Mouse (Mus musculus): Measurements from ENCODE around the gene Hs6st3.

The Hs6st3 gene

GRCm38 (mm10) chr14:119642874-119643273 lies 504.7 kb downstream of the Hs6st3 start:
- DNase-seq (ENCODE audit: low spot score) = no peak

DNA sequence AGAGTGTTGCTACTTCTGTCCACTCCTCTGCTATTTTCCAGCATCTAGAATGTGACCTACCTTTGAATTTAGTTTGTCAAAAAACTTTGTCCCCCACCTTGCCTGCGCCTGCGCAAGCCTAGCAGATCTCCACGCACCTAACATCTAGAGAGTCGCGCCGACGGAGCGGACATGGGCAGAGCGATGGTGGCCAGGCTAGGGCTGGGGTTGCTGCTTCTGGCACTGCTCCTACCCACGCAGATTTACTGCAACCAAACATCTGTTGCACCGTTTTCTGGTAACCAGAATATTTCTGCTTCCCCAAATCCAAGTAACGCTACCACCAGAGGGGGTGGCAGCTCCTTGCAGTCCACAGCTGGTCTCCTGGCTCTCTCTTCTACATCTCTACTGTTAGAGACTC lies 505.7 kb downstream of the Hs6st3 start:
- DNase-seq (ENCODE audit: low spot score) = no peak

GRCm38 (mm10) chr14:119656936-119657335 lies 518.8 kb downstream of the Hs6st3 start:
- no peak for DNase-seq (ENCODE audit: low spot score)

- no peak for DNase-seq (ENCODE audit: low spot score)
These were observed 527.6 kb downstream of the Hs6st3 start for GRCm38 (mm10) chr14:119665741-119666141.

- no peak for DNase-seq (ENCODE audit: low spot score)
These were observed 529.3 kb downstream of the Hs6st3 start for GRCm38 (mm10) chr14:119667421-119667820.

DNA sequence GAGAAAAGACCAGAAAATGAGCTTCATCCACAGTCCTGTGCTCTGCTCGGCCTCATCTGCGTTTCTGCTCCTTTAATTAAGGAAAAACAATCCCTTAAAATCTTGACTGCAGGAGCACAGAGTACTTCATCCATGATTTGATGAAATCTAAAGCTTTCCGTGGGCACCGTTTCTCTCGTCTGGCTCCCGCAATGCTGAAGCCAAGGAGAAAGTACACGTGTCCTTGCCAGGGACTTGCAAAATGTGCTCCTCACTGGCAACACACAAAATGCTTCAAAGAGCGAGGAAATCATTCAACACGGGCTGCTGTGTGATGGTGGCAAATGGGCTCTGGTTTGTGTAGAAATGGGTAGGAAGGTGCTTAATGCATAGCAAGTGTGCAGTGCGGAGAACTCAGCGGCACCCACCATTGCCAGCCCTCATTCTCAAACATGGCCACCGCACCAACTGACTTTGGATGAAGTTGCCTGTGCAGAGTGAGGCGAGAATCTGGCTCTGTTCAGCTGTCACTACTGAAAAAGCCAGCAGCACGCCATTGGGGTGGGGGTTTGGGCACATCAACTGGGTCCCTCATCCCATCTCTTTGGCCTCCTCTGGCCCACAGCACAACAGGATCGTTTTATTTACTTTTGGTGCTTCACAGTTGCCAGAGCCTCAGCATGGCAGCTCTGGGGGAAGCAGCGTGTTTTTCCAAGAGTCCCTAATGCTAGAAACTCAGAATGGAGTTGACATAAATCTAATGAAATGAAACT lies 532.9 kb downstream of the Hs6st3 start:
- no peak for DNase-seq (ENCODE audit: low spot score)

DNA sequence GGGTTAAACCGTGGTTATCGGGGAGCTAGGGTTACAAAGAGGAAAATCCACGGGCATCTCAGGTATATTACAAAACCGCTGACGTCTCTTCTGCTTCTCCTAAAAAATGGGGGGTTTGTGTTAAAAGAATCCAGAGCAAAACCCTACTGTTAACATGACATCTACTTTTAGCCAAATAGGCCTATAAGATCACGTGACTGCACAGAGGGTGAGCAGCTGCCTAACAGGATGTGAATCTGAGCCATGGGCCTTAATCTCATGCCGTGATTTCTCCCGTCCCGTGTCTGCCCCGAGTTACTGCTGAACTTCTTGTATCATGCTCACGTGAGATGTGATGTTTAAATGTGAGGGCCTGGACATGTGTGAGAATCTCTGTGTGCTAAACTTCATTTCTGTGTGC lies 540.4 kb downstream of the Hs6st3 start:
- no peak for DNase-seq (ENCODE audit: low spot score)

GRCm38 (mm10) chr14:119680052-119680451 lies 541.9 kb downstream of the Hs6st3 start:
- DNase-seq (ENCODE audit: low spot score) = no peak

DNA sequence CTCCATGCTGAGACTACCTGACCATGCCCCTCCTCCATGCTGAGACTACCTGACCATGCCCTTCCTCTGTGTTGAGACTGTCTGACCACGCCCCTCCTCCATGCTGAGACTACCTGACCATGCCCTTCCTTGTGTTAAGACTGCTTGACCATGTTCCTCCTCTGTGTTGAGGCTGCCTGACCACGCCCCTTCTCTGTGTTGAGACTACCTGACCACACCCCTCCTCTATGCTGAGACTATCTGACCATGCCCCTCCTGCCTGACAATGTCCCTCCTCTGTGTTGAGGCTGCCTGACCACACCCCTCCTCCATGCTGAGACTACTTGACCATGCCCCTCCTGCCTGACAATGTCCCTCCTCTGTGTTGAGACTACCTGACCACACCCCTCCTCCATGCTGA lies 549.7 kb downstream of the Hs6st3 start:
- no peak for DNase-seq (ENCODE audit: low spot score)

DNA sequence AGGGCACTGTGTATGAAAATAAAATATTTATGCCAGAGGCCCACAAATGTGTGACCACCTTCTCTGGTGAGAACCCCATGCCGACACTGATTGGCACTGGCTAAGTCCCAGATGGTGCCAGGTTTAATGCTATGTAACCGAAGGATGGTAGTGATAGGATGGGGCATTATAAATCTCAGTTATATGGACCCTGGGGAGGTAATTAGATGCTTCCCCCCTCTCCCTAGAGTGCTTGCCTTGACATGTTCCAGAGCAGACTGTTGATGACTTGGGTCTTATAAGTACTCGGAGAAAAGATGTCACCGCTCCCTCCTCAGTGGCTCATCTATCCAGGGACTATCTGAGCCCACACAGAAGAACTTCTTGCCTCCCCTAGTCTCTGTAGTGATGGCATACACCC lies 561.8 kb downstream of the Hs6st3 start:
- DNase-seq (ENCODE audit: low spot score) = no peak

DNA sequence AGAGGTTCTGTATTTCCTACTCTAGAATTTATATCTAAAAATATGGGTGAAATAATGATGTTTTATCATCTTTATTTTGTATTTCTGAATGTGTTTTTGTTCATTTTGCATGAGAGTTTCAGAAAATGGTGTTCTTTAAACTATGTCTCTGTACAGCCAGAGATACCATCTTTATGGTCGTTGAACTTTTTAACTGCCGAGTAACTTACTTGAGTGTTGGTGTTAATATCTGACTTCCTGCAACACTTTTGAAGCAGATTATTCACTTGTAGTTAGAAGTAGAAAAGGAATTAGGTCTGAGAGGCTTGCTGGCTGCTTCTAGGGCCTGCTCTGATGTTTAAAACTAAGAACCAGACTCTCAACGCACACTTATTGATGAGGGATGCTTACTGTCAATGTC lies 576.6 kb downstream of the Hs6st3 start:
- DNase-seq (ENCODE audit: low spot score) = no peak

- DNase-seq (ENCODE audit: low spot score) = no peak
These were observed 579.2 kb downstream of the Hs6st3 start for GRCm38 (mm10) chr14:119717323-119717722.

DNA sequence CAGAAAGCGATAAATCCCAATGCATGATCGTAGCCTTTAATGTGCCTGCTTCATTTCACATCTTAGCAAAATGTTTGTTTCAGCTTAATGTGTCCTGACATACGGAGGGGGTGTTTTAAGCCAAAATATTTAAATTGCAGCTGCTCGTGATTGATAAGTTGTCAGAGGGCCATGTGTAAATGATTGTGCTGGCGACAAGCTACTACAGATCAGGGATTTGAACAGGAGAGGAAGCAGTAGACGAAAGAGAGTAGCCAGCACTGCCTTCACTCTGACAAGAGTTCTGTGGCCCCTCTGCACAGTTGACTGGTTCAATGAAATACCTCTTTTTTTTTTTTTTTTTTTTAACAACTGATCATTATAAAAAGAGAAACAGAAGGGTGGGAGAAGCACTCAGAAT lies 587.0 kb downstream of the Hs6st3 start:
- DNase-seq (ENCODE audit: low spot score) = no peak

GRCm38 (mm10) chr14:119731436-119732080 lies 593.4 kb downstream of the Hs6st3 start:
- no peak for DNase-seq (ENCODE audit: low spot score)

- DNase-seq (ENCODE audit: low spot score) = no peak
These were observed 594.1 kb downstream of the Hs6st3 start for GRCm38 (mm10) chr14:119732219-119732618.

- no peak for DNase-seq (ENCODE audit: low spot score)
These were observed 599.3 kb downstream of the Hs6st3 start for GRCm38 (mm10) chr14:119737408-119737961.

DNA sequence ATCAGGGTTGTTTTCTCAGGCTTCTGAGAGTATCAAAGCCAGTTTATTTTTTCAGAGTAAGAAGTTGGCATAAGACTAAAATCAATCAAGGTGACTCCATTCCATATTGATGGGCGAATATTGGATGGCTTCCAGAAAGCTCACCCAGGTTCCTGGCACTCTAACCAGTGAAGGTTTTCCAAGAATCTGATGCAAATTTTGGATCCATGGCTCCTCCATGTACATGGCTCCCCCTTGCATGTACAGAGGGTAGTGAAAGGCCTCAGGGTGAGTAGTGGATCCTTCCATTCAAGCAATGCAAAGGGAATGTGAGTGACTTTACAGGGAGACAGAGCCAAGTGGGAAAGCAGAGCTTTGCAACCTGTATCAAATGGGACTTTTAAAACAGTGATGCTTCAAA lies 603.6 kb downstream of the Hs6st3 start:
- DNase-seq (ENCODE audit: low spot score) = no peak

GRCm38 (mm10) chr14:119761376-119761775 lies 623.2 kb downstream of the Hs6st3 start:
- no peak for DNase-seq (ENCODE audit: low spot score)

DNA sequence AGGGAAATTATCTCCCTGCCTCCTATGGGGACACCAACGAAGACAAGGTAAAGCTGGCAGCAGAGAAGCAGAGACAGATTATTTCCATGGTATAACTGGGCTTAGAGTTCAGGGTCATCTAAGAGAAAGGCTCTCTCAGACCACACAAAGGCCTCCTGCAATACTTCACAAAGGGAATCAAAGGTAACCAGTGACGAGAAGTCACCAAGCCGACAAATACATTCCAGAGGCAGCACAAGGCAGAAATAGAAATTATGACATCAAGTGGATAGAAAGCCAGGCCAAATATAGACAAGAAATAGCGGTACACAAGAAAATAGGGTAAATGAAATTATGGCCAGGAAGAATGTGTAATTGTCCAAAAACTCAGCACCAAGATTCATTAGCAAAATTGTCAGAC lies 633.9 kb downstream of the Hs6st3 start:
- no peak for DNase-seq (ENCODE audit: low spot score)

- DNase-seq (ENCODE audit: low spot score) = no peak
These were observed 638.1 kb downstream of the Hs6st3 start for GRCm38 (mm10) chr14:119776261-119776660.

GRCm38 (mm10) chr14:119779982-119780588 lies 641.9 kb downstream of the Hs6st3 start:
- DNase-seq (ENCODE audit: low spot score) = no peak

GRCm38 (mm10) chr14:119781111-119781510 lies 643.0 kb downstream of the Hs6st3 start:
- no peak for DNase-seq (ENCODE audit: low spot score)

- no peak for DNase-seq (ENCODE audit: low spot score)
These were observed 651.3 kb downstream of the Hs6st3 start for GRCm38 (mm10) chr14:119789457-119789856.

Measured in T-cell, adult 2 months (primary cell).